Mouse (Mus musculus): ENCODE measurements around the gene Chn2.

The Chn2 gene

DNA sequence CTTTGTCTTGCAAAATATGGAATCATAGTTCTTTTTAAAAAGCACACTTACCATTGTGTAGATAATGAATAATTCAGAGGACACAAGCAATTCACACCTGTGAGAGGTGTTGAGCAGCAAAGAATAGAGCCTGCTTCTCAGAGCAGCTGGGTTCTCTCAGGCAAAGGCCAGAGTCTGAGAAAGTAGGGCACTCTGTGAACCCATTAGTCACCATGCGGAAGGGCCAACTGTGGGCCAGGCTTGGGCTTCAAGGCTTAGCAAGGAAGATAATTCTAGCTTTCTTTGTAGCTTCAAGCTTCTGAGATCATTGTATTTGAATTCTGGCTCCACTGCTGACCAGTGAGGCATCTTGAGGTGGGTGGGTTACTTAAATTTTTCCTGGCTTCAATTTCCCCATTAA is 2.8 kb downstream of the Chn2 start:
- DNase-seq (ENCODE audit: low spot score in 2 of 2), result no peak

DNA sequence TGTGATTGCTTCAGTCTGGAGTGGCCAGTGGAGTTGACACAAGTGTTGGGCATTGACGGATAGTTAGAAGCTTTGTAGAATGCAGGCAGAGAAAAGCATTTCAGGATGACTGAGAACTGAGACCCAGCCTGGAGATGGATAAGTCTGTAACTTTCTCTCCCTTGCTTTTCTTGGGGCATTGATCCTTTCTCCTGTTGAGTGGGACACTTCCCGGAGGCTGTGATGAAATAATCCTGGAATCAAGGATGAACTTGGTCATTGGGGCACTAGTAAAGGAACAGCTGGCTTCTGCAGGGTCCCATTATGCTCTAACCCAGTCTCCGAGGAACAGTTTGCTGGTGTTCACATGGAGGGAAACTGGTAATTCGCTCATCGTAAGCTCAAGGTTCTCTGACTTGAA is 4.2 kb downstream of the Chn2 start:
- DNase-seq (ENCODE audit: low spot score in 2 of 2), result no peak

DNA sequence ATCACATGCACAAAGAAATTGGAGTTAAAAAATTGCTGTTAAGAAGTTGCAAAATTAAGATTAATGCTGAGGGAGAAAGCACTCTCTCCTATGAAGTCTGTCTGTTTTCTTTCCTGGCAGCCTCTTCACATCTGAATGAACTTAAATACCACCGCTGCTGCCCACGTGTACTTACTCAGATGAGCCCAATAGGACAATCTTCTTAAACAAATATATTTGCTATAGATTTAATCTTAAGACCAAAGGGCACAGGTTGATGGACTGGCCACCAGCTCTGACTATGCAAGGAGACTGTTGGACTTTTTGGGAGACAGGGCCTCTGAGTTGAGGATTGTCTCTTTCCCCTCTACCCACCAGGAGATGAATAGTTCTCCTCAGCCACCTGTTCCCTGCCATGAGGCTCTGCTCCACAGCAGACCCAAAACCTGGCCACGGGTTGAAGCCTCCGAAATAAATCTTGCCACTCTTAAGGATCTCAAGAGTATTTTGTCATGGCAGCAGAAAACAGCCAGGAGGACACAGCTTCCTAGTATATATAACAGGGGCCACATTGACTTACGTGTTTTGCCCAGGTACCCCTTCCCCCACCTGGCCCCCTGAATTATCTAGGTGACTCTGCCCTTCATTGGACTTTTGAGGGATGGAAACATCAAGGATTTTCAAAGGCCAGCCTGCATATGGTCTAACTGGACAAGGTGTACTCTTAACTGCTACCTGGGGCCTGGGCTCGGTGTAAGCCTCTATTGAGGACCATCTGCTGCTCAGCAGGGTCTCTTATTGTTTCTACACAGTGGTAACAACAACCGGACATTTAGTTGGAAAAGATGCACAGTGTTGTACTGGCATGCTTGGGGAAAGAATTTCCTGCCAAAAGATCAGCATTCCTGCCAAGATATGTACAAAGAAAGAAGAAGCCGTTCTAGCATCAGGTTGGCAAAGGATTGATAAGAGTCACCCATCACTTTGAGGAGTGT is 6.7 kb downstream of the Chn2 start:
- DNase-seq (ENCODE audit: low spot score in 2 of 2), result no peak

DNA sequence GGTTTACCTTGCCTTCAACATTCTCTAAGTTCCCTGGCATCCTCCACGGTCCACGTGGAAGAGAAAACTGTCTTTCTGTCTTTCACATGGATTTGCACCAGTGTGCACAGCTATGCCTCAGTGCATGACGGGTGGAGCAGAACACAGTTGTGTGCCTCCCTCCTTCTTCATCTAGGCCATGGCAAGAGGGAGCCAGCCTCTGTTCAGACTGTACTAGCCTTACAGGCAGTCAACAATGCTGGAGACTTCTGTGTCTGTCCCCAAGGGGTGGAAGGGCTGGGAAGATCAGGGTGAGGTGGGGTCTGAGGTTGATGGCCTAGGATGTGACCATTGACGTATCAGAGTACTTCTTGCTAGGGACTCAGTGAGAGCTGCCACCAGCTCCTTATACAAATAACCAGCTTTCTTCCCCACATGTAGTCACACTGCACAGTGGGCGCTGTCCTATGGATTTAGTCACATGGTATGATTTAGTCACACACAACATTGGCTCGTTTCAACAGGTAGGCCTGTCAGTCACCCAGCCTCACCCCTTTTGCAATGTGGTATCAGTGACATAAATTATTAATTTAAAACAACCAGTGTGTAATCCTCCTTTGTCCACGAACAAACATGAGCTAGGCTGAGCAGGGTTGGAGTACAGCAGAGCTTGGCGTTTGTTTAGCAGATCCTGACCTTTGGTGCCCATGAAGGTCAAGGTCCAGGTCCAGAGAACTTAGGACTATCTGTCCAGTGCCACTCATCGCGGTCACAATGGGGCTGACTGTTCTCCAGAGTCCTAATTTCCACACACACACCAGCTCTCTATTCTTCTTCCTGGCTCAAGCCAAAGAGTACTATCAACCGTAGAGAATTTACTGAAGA is 7.8 kb downstream of the Chn2 start:
- no peak for DNase-seq (ENCODE audit: low spot score in 2 of 2)

DNA sequence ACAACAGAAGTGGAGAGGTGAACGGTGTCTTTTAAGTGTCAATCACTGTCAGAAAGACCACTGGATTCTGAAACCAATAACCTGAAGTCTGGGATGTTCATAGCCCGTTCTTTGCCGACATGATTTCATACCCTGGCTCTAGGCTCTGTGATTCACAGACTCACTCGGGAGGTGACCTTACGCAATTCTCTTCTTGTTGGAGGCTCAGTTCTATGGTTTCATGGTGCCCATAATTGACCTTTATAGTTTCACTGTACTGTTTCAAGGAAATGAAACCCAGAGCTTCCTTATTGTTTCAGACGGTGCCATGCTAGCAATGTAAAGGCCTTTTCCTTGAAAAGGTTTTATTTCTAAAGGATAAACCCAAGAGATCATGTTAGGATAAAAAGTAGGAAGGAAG is 9.4 kb downstream of the Chn2 start:
- no peak for DNase-seq (ENCODE audit: low spot score in 2 of 2)

DNA sequence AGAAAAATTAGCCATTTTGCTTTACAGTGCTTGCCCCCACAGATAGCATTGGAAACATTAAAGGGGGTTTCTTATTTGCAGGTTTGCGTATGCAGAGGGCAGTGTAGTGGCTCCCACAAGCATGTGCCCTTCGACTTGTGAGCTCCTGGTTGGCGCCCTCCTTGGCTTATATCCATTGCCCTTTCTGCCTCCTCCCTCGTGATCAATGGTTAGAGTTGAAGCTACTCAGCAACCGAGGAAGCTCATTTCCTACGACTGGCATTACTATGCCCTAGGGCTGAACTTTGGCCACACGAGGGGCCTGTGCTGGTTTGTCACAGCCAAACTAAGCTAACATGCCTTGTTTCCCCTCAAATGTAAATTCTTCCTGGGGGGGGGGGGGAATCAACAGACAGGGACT is 11.8 kb downstream of the Chn2 start:
- no peak for DNase-seq (ENCODE audit: low spot score in 2 of 2)

DNA sequence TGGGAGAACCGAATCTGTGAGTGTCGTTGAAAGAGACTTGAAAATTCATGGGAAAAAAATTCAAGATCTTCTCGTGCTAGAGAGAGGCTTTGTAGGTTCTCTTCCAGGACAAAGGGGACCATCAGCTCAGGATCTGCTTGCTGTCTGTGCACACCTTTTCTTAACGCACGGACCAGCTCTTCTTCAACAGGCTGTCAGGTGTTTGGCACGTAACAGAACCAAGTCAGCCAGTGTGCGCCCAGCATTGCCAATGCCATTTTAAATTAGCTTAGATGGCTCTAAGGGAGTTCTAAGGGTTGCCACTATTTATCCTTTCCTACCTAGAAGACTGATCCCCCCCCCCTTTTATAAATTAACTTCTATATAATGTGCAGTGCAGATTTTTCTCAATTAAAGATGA is 12.8 kb downstream of the Chn2 start:
- no peak for DNase-seq (ENCODE audit: low spot score in 2 of 2)

DNA sequence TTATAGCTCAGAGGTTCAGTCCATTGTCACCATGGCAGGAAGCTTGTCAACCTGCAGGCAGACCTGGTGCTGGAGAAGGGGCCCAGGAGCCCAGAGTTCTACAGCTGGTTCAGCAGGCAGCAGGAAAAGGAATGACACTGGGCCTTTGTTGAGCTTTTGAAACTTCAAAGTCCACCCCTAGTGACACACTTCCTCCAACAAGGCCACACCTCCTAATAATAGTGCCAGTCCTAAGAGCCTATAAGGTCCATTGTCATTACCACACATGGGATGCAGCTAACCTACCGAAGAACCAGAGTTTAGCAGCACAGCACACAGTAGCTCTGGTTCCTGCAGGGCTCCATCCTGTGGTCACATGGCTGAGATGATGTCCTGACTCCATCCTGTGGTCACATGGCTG is 13.3 kb downstream of the Chn2 start:
- no peak for DNase-seq (ENCODE audit: low spot score in 2 of 2)

DNA sequence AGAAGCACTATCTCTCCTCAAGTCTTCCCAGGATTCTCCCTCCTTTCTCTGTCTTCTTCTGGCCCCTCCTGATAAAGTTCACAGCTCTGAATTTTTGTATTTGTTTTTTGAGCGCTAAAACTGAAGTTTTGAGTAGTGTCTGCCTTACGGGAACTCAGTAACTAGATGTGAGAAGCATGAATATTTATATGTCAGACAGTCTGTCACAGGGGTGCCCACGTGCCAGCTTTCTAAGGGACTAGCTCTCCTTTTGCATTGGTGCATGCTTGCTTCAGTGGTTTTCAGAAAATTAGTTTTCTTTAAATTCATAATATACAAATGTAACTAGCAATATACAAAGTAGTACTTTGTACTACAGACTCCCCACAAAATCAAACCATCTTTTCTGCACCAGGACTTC is 14.0 kb downstream of the Chn2 start:
- no peak for DNase-seq (ENCODE audit: low spot score in 2 of 2)

DNA sequence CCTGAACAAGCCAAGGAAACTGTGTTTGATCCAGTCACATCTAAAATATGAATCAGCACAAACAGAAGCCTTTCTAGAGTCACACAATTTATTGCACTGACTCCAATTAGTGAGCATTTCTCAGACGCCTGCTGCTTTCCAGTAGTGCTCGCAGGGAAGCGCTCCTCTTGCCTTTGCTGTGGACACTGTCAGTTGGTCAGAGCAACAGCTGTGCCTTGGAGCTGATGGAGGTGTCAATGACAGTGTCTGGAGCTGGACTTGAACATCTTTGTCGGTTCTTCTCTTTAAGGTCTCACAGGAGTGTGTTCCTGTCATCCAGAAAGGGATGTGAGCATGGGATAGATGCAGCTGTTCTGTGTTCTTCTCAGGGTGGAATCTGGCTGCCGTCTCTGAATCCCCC is 16.0 kb downstream of the Chn2 start:
- no peak for DNase-seq (ENCODE audit: low spot score in 2 of 2)

DNA sequence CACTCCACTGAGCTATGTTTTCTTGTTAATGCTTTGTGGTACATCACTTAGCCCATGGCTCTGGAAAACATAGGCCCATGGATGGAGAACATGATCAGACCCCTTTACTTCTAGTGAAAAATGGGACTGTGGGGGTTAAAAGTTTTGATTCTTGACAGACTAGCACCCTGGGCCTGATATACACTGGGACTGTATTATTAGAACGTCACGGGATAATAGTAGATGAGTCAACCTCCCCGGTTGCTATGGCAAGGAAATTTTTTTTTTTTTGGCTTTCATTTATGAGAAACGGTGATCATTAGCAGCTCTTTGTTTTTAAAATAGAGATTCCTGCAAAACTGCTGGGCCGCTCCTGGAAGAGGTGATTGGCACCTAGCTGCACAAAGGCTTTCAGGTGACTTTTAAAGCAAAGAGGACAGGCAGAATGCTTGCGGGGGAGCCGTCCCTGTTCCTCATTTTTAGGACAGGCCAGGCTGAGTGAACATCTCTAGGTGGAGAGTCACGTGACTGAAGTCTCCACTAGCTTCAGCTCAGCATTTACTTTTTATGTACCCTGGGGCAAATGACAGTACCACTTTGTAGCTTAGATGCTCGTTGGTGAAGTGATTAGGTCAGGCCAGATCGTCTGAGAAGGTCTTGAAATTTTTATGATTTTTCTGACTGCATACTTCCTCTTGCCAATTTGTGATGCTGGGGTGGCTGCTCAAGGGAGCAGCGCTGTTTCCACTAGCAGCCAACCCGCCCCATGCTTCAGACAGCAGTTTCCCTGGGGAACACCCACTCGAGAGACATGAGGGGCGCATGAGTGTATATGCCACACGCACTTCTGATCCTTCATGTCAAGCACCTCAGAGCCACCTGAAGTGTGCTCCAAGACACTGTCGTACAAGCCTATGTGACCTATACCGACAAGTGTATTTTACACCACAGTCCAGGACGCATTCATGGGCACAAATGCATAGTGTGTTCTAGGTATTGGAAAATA is 17.5 kb downstream of the Chn2 start:
- no peak for DNase-seq (ENCODE audit: low spot score in 2 of 2)

DNA sequence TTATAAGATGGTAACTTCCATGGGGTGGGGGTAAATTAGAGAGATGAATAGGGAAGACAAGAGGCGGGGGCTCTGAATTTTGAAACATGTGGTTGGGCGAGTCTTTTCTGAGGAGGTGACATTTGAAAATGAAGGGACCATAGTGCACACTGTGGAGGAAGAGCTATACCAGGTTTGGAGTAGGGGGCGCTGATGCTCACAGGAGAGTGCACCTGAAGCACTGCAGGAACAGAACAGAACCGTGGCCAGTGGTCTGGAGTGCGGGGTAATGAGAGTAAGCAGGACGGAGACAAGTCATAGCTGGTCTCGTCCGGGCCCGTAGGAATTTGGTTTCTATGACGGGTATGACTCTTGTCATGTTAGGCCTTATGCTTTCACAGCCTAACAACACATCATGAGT is 18.3 kb downstream of the Chn2 start:
- DNase-seq (ENCODE audit: low spot score in 2 of 2), result no peak

DNA sequence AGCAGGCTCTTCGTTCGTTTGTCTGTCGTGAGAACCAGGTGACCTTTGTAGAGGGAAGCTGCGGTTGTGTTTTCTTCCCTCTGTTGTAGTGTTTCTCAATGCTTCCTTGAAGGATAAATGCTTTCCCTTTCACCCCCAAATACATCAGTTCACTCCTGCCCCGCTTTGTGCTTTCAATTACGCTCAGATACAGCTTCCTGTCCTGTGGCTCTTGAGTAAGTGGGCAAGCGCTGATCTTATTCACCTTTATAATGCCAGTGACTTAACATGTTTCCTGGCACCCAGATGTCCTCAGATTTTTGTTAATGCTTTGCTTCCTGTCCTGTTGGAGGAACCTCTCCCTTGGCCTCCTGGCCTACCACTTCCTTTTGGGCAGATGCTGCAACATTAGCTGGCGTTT is 19.5 kb downstream of the Chn2 start:
- DNase-seq (ENCODE audit: low spot score in 2 of 2), result no peak

DNA sequence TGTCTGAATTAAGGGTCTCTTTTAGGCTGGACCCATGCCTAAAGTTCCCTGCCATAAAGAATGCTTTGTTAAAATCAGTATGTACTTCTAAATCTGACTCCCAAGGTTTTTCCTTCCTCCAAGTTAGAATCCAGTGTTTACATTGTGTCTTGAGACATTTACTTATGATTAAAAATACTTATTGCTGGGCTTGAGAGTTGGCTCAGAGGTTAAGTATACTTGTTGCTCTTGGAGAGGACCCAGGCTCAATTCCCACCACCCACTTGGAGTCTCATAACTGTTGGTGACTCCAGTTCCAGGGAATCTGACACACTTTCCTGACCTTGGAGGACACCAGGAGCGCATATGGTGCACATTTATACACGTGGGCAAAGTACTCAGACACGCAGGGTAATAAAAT is 20.9 kb downstream of the Chn2 start:
- DNase-seq (ENCODE audit: low spot score in 2 of 2), result no peak

DNA sequence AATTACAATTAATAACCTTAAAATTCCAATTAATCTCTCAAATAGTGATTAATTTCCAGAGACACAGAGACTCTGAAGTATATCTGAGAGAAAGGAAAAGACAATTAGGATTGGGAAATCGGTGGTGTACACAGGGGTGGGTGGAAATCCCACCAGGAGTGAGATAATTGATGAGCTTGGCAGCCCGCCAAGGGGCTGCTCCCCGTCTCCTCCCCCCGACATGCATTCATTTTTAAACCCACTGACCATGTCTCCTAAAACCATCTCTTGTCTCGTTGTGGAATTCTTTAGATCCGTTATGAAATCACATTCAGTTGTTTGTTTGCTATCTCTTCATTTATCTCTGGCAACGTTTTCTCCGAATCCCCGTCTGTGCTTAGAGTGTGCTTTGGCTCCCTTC is 22.0 kb downstream of the Chn2 start:
- no peak for DNase-seq (ENCODE audit: low spot score in 2 of 2)

DNA sequence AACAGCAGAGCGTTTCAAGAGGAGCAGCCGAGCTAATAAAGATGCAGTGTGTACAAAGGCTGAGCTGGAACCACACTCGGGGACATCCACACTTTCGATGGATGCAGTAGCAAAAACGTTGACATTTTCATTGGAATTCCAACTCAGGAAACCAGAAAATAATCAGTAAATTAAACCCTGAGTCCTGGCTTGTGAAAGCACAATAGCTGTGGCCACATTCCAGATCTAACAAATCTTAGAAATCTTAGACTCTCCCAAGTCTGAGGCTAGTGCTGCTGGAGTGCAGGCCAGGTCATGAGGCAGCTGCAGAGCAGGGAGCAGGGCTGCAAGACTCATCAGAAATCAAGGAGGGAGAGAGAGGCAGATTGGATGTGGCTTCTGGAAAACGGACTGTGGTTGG is 24.5 kb downstream of the Chn2 start:
- no peak for DNase-seq (ENCODE audit: low spot score in 2 of 2)

DNA sequence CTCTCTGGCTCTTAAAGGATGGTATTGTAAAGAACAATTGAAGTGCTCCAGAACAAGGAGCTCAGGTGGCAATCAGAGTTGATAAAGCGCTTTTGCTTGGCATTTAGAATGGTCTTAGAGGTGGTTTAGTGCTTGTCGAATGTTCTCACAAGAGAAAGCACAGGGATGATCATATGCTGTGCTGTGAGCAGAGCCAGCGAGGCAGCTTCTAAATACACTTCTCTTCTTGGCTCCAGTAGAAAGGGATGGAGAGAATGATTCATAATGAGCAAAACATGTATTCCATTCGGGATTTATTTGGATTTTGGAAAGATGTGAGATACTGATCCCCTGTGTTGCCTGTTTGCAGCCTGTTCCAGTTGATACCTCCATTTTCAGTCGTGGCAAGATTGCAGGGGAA is 28.0 kb downstream of the Chn2 start:
- no peak for DNase-seq (ENCODE audit: low spot score in 2 of 2)

DNA sequence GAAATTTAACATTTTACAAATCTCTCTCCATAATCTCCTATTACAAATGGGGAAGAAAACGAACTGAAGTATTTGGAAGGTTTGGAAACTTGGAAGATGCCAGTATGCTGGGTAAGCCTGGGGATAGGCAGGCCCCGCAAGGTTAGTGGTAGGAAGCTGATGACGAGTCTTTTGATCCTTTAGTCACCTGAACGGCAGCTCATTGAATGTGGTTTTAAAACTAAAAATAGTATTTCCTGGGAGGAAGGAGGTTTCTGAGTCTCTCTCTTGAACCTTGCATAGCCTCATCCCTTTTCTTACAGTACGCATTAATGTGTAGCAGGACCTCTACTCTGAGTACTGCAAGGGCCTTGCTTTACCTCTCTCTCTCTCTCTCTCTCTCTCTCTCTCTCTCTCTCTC is 29.5 kb downstream of the Chn2 start:
- no peak for DNase-seq (ENCODE audit: low spot score in 2 of 2)

DNA sequence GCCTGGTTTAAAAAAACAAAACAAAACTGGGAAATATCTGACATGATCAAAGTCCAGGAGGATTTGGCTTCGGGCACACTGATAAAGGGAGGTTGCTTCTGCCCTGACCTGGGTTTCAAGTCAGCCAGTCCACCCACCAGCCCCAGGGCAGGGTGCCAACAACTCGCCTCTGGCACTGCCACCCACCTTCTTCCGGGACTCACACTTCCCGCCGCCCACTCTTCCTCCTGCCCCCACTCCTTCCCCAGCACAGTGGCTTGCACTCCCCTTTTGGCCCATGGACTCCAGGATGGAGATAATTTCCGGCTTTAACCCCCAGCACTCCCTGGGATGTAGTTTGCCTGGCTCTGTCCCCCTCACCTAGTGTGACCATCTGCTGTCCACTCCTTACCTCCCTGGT is 31.4 kb downstream of the Chn2 start:
- DNase-seq (ENCODE audit: low spot score in 2 of 2), result peak in 1 of 2 experiments; percentile 63

DNA sequence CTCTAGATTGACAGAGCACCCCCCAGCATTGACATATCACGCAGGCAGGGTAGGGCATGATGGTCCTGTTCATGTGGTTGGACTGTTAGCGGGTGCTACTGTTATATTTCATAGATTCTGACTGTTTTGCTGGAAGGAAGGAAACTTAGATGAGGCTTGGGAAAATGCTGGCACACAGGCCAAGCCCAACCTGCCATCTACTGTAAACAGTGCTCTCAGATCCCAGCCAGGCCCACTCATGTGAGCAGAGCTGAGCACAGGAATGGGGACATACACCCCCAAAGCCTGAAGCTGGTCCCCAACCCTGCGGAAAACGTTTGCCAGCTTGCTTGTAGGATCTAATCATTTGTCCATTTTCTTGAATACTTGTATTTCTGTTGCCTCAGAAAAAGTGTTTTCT is 32.1 kb downstream of the Chn2 start:
- DNase-seq (ENCODE audit: low spot score in 2 of 2), result no peak

DNA sequence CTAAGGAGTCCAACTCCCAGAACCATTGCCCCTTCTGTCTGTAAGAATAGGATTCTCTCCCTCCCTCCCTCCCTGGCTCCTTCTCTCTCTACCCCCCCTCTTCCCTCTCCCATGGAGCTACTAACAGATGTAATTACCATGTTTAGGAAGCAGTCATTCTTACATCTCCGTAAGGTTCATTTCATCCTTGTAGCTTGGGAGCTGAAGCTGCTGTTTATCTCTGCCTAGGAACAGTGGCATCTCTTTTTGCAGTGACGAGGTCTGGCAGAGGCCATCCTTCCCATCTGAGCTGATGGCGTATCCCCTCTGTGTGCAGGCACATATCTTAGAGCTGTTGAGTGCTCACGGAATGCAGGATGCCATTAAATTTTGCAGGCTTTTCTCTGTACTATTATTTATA is 35.1 kb downstream of the Chn2 start:
- no peak for DNase-seq (ENCODE audit: low spot score in 2 of 2)

DNA sequence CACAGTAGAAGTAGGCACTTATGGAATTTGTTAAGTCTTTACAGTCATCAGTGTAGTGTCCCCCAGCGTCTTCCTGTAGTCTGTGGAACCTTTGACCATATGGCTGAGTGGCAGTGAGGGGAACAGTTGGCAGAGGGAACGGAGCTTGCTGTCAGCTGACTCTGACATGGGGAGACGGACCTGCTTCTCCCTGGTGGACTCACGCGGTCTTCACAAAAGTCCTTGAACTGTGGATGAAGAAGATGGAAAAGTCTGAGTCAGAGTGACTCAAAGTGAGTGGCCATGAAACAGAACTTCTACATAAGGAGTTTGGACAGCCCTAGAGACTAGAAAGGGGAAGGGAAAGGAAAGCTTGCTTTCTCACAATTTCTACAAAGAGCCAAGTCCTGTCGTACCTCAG is 36.1 kb downstream of the Chn2 start:
- no peak for DNase-seq (ENCODE audit: low spot score in 2 of 2)
